Mouse (Mus musculus): ENCODE results near the gene Efnb2.

- TF ChIP-seq POLR2A (IDR thresholded peaks at IDR 0.05; ENCODE audit: control insufficient read depth in 1 of 2, insufficient read depth in 1 of 2, low read depth in 1 of 2, low read length in 2 of 2, poor library complexity in 1 of 2) (no peak), EP300 (IDR thresholded peaks at IDR 0.05; ENCODE audit: low read depth in 1 of 2, low read length in 2 of 2) (no peak), SMC3 (IDR thresholded peaks at IDR 0.05; ENCODE audit: low read depth, low read length) (no peak), CHD1 (IDR thresholded peaks at IDR 0.05; ENCODE audit: low read depth, low read length) (no peak), ETS1 (IDR thresholded peaks at IDR 0.05; ENCODE audit: low read depth, low read length) (no peak), CTCF (IDR thresholded peaks at IDR 0.05 in 2 of 3, conservative IDR thresholded peaks at IDR 0.05 in 1 of 3; ENCODE audit: control insufficient read depth in 1 of 3, insufficient read depth in 1 of 3, low read depth in 2 of 3, low read length in 3 of 3, poor library complexity in 1 of 3, severe bottlenecking in 1 of 3) (no peak), ZNF384 (IDR thresholded peaks at IDR 0.05; ENCODE audit: low read depth, low read length) (no peak), UBTF (IDR thresholded peaks at IDR 0.05; ENCODE audit: borderline replicate concordance, insufficient read depth, low read depth, low read length) (no peak)
Measured at GRCm38 (mm10) chr8:8572272-8572671, 88.8 kb downstream of the Efnb2 start.

Data from MEL (cell line).